Mouse (Mus musculus) brain, embryonic 14.5 days (tissue): ENCODE data around the gene Rab10.

Experiments
- CTCF ChIP-seq: fragments of 200-500 bp; IDR thresholded peaks from 2 replicates; pipeline ENCODE4 v1.5.1; 2012; ENCODE audit warnings: inconsistent platforms, mild to moderate bottlenecking, moderate library complexity, borderline replicate concordance; ENCODE audit not compliant: insufficient read depth, insufficient read length; ENCODE audit errors: extremely low read depth
- POLR2A ChIP-seq: fragments of 200-500 bp; IDR thresholded peaks from 2 replicates; pipeline ENCODE4 v1.6.1; 2012; ENCODE audit warnings: mild to moderate bottlenecking, inconsistent platforms, borderline replicate concordance; ENCODE audit not compliant: poor library complexity, insufficient read depth, insufficient read length, severe bottlenecking; ENCODE audit errors: extremely low read depth

GRCm38 (mm10) chr12:3316937-3317336 lies 7.2 kb upstream of the Rab10 start:
- TF ChIP-seq POLR2A (no peak), CTCF (no peak)
